Mouse (Mus musculus): ENCODE measurements around the gene Mlana. TPM values are rescaled to one million over a fixed set of nuclear protein-coding genes. Genes with fewer than 3 reads are reported as not detected.
A peak's percentile ranks its signal among the peaks of the same experiment; 100 is the strongest.

Gene Mlana
- total RNA-seq, 1 experiment from 2014 or later, result not detected

DNA sequence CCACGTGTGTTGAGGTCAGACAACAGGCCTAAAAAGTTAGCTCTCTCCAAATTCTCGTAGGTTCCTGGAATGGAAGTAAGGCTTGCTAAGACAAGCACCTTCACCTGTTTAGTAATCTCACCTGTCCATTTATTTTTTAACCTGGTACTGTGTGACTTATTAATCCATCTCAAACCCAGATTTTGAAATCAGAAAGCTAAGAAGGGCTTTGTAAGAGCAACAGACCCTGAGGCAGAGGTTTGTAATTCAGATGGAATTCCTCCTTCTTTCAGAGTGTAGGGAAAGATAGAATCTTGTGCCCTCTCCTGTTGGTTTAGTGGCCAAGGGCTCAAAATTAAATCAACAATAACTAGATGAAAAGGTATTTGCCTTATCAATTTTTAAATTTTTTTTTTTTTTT lies 26.5 kb upstream of the Mlana start:
- ATAC-seq (replicated peaks; ENCODE audit: insufficient number of reproducible peaks, low FRiP score, low TSS enrichment, poor library complexity, severe bottlenecking), result no peak

- no peak for ATAC-seq (replicated peaks; ENCODE audit: insufficient number of reproducible peaks, low FRiP score, low TSS enrichment, poor library complexity, severe bottlenecking)
Observed at GRCm38 (mm10) chr19:29672660-29673059, 25.0 kb upstream of the Mlana start.

DNA sequence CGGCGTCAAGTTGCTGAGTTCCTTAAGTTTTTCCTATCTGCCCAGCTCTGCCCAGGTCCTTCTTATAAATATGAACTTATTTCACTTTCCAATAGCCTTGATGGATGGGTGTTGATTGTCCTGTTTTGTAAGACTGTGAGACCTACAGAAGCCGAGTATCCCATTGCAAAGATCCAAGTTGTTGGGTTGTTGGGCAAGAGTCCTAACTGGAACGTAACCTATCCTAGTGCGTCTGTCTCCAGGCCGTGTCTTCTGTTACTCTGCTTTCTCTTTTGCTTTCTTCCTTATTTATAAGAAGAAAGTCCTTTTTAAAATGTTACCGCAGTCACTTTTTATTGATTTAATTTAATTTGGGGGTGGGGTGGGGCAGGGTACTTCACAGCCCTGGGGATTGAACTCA lies 22.7 kb upstream of the Mlana start:
- ATAC-seq (replicated peaks; ENCODE audit: insufficient number of reproducible peaks, low FRiP score, low TSS enrichment, poor library complexity, severe bottlenecking), result no peak

- peak; percentile 72; the same call in 1 of the 2 replicates for ATAC-seq (replicated peaks; ENCODE audit: insufficient number of reproducible peaks, low FRiP score, low TSS enrichment, poor library complexity, severe bottlenecking)
Observed at GRCm38 (mm10) chr19:29675562-29676078, 22.0 kb upstream of the Mlana start.

- no peak for ATAC-seq (replicated peaks; ENCODE audit: insufficient number of reproducible peaks, low FRiP score, low TSS enrichment, poor library complexity, severe bottlenecking)
Observed at GRCm38 (mm10) chr19:29676479-29677193, 21.0 kb upstream of the Mlana start.

GRCm38 (mm10) chr19:29678181-29678778 lies 19.3 kb upstream of the Mlana start:
- peak; percentile 47; the same call in 1 of the 2 replicates for ATAC-seq (replicated peaks; ENCODE audit: insufficient number of reproducible peaks, low FRiP score, low TSS enrichment, poor library complexity, severe bottlenecking)

DNA sequence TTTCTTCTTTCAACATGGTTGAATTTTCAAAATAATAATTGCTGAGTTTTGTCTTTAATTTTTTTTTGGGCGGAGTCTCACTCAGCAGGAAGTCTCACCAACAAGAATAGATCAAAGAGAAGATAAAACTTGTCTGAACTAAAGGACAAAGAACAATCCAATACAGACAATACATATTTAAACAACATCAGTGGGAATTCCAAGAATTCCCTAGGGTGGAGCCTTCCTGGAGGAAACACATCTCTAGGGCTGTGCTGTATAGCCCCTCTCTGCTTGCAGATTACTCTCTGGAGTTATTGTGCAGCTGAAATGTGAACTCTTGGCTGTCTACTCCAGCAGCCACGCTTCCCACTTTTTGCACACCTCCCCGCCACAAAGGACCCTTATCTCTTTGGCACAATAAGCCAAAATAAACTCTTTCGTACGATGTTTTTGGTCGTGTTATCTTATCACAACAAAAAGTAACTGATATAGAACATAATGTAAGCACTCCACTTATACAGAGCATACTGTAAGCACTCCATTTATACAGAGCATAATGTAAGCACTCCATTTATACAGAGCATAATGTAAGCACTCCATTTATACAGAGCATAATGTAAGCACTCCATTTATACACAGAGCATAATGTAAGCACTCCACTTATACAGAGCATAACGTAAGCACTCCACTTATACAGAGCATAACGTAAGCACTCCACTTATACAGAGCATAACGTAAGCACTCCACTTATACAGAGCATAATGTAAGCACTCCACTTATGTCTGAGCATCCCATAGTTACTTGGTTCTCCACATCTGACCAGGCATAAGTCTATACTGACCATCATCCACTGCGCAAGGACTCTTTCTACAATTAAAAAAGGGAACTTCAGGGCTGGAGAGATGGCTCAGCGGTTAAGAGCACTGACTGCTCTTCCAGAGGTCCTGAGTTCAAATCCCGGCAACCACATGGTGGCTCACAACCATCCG lies 17.2 kb upstream of the Mlana start:
- no peak for ATAC-seq (replicated peaks; ENCODE audit: insufficient number of reproducible peaks, low FRiP score, low TSS enrichment, poor library complexity, severe bottlenecking)

DNA sequence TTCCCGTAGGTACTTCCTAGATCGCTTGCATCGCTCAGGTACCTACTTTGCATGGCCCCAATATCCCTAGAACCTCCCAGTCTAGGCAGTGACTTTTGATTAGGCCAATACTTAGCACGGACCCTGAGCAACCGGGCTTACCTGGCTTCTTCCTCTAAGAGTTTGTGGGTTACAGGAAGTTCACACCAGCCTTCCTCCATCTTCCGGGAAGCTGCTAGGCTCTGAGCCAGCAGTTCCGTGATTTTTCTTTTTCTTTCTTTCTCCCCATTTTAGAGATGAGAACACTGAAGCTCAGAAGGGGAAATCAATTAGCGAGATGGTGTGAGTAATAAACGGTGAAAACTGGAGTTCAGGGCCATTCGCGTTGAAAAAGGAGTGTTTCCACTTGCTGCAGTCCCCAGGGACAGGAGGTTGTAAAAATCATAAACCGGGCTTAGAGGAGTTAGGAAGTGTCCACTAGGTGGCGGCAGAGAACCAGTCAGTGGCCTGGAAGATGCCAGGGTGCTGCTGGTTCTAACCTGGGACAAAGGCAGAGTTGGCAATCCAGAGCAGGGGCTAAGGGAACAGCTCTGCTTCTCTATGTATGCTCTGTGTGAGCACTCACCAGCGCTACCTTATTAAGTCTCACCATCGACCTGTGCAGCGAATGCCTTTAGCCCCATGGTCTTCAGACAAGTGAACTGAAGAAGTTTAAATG lies 13.6 kb upstream of the Mlana start:
- ATAC-seq (replicated peaks; ENCODE audit: insufficient number of reproducible peaks, low FRiP score, low TSS enrichment, poor library complexity, severe bottlenecking), result peak; percentile 79

GRCm38 (mm10) chr19:29695071-29695470 lies 2.6 kb upstream of the Mlana start:
- no peak for ATAC-seq (replicated peaks; ENCODE audit: insufficient number of reproducible peaks, low FRiP score, low TSS enrichment, poor library complexity, severe bottlenecking)

- ATAC-seq (replicated peaks; ENCODE audit: insufficient number of reproducible peaks, low FRiP score, low TSS enrichment, poor library complexity, severe bottlenecking), result no peak
Observed at GRCm38 (mm10) chr19:29696309-29696708, 1.3 kb upstream of the Mlana start.

DNA sequence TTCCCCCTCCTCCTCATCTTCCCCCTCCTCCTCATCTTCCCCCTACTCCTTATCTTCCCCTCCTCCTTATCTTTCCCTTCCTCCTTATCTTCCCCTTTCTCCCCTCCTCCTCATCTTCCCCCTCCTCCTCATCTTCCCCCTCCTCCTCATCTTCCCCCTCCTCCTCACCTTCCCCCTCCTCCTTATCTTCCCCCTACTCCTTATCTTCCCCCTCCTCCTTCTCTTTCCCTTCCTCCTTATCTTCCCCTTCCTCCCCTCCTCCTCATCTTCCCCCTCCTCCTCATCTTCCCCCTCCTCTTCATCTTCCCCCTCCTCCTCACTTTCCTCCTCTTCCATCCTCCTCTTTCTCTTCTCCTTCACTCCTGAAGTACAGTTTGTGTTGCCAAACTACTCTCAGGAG lies 784 bp upstream of the Mlana start:
- ATAC-seq (replicated peaks; ENCODE audit: insufficient number of reproducible peaks, low FRiP score, low TSS enrichment, poor library complexity, severe bottlenecking), result no peak

DNA sequence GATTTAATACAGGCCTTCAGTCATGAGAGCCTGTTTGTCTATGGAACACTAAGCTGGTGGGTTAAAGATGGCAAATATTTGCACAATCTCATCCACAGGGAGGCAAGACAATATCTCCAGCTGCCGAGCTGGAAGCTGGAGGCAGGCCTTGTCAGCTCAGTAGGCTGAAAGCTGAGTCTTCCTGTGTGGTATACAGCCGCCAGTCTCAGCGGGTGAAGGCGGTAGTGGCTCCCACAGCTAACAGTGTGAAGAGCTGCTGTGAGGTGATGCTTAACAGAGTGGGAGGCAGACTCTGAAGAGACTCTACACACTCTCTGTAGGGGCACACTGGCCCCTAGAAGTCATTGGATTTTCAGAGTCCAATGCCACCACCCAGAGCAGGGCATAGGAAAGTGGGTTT lies 4.1 kb downstream of the Mlana start:
- ATAC-seq (replicated peaks; ENCODE audit: insufficient number of reproducible peaks, low FRiP score, low TSS enrichment, poor library complexity, severe bottlenecking), result no peak

DNA sequence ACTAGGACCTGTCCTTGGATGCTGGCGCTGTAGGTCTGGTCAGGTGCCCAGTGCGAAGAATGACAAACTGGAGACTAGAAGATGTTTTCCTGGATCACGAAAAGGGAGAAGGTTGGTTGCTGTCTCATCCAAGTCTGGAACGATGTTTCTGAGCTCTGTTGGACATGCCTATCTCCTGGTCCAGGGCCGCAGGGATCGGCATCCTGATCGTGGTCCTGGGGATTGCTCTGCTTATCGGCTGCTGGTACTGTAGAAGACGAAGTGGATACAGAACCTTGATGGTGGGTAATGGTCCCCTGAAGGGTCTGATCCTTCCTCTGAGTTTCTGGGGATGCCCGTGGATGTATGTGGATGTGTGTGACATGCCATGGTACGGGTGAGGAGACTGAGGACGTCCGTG lies 6.8 kb downstream of the Mlana start:
- ATAC-seq (replicated peaks; ENCODE audit: insufficient number of reproducible peaks, low FRiP score, low TSS enrichment, poor library complexity, severe bottlenecking), result no peak

DNA sequence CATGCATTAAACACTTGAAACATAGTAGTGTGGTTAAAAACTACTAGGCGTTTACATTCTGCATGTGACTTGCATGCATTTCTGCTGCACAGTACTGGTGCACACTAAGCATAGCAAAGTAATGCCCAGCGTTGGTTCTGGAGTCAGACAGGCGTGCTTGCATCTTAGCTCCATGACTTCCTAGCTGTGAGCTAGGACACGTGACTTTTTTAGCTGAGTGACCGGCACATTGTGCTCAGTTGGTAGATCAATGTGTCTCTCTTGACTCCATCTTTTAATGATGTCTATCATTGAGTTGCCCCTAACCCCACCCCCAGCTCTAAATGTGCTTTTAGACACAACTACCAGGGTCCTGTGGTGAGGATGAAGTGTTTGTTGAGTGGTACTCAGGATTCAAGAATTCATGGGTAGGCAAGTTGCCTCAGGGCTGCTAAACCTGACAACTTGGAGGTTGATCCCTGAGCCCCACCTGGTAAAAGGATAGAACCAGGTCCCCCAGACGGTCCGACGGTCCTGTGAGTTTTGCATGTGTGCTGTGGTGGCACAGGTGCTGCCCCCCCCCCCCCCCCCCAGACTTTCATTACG lies 9.8 kb downstream of the Mlana start:
- ATAC-seq (replicated peaks; ENCODE audit: insufficient number of reproducible peaks, low FRiP score, low TSS enrichment, poor library complexity, severe bottlenecking), result no peak

GRCm38 (mm10) chr19:29708003-29708402 lies 10.4 kb downstream of the Mlana start:
- peak; percentile 61 for ATAC-seq (replicated peaks; ENCODE audit: insufficient number of reproducible peaks, low FRiP score, low TSS enrichment, poor library complexity, severe bottlenecking)

DNA sequence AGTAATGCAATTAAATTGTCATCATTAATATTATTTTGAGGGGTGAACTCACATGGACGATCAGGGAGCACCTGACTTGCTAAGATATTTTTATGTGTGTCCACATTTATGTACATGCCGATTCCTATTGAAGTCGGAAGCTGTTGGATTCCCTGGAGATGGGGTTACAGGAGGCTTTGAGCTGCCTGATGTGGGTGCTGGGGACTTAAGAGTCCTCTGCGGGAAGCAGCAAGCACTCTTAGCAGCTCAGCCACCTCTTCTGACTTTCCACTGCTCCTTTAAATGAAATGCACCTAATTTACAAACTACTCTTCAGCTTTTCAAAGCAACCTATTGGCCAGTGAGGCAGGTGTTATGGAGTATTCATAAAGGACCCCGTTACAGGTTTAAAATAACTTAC lies 10.8 kb downstream of the Mlana start:
- ATAC-seq (replicated peaks; ENCODE audit: insufficient number of reproducible peaks, low FRiP score, low TSS enrichment, poor library complexity, severe bottlenecking), result no peak

GRCm38 (mm10) chr19:29709461-29709860 lies 11.8 kb downstream of the Mlana start:
- no peak for ATAC-seq (replicated peaks; ENCODE audit: insufficient number of reproducible peaks, low FRiP score, low TSS enrichment, poor library complexity, severe bottlenecking)

- no peak for ATAC-seq (replicated peaks; ENCODE audit: insufficient number of reproducible peaks, low FRiP score, low TSS enrichment, poor library complexity, severe bottlenecking)
Observed at GRCm38 (mm10) chr19:29713451-29713850, 15.8 kb downstream of the Mlana start.
